Mouse (Mus musculus) CH12.LX (cell line): Measurements from ENCODE around the gene Rpl35a. TPM values are rescaled to one million over a fixed set of nuclear protein-coding genes. Genes with fewer than 3 reads are reported as not detected.

Experiments
- DNase-seq: peaks from one replicate; pipeline ENCODE4 v3.0.0-alpha.2; 2013; ENCODE audit errors: extremely low read depth
- H3K27ac ChIP-seq: 2 replicates; pipeline ENCODE4 v1.5.1; 2012; ENCODE audit warnings: low read depth, mild to moderate bottlenecking, control low read depth, moderate library complexity; ENCODE audit not compliant: insufficient read depth
- H3K27me3 ChIP-seq: replicated peaks from 2 replicates; pipeline ENCODE3; 2012; ENCODE audit warnings: inconsistent platforms
- H3K36me3 ChIP-seq, 2 experiments: replicated peaks in 1 of 2; 2 replicates each; pipeline versions ENCODE3 to v1.6.1; 2012; ENCODE audit warnings: inconsistent platforms in 1 of 2, low read length in 1 of 2, mild to moderate bottlenecking in 1 of 2, mixed read lengths in 1 of 2, moderate library complexity in 1 of 2; ENCODE audit not compliant: control insufficient read depth in 1 of 2, insufficient read depth in 1 of 2
- H3K4me1 ChIP-seq, 2 experiments: 2 replicates each; pipeline ENCODE4 v1.6.1; 2012; ENCODE audit warnings: inconsistent platforms in 1 of 2, moderate library complexity in 1 of 2; ENCODE audit not compliant: insufficient read depth in 2 of 2, control insufficient read depth in 1 of 2
- H3K4me2 ChIP-seq: 2 replicates; pipeline ENCODE4 v1.6.1; 2012; ENCODE audit warnings: low read depth, mild to moderate bottlenecking, control low read depth; ENCODE audit not compliant: poor library complexity, insufficient read depth, severe bottlenecking
- H3K4me3 ChIP-seq, 3 experiments: fragments of 150-350 bp in 1 of 3; sonication (generic) in 1 of 3; replicated peaks in 1 of 3; 2 replicates each; pipeline versions ENCODE3 to v1.5.1; 2011 to 2012; ENCODE audit warnings: low read depth in 2 of 3, low read length in 2 of 3, mild to moderate bottlenecking in 2 of 3, moderate library complexity in 2 of 3, control low read depth in 1 of 3, improper control_type of control experiment in 1 of 3, inconsistent platforms in 1 of 3, mixed read lengths in 1 of 3; ENCODE audit not compliant: poor library complexity in 1 of 3
- H3K79me2 ChIP-seq: replicated peaks from 2 replicates; pipeline ENCODE4 v1.6.1; 2012; ENCODE audit warnings: mild to moderate bottlenecking, moderate library complexity; ENCODE audit not compliant: control insufficient read depth, poor library complexity, insufficient read depth, severe bottlenecking; ENCODE audit errors: extremely low read depth
- H3K9ac ChIP-seq: 2 replicates; pipeline ENCODE4 v1.6.1; 2012; ENCODE audit warnings: low read depth, mild to moderate bottlenecking, control low read depth, moderate library complexity; ENCODE audit not compliant: insufficient read depth
- H3K9me3 ChIP-seq: replicated peaks from 2 replicates; pipeline ENCODE3; 2012; ENCODE audit warnings: low read length, inconsistent platforms, mixed read lengths
- CHD1 ChIP-seq: IDR thresholded peaks from 2 replicates; pipeline ENCODE4 v1.6.1; 2012; ENCODE audit warnings: low read depth, low read length, improper control_type of control experiment, inconsistent platforms
- CHD2 ChIP-seq: IDR thresholded peaks from 2 replicates; pipeline ENCODE4 v1.6.1; 2011; ENCODE audit warnings: low read length, improper control_type of control experiment
- E2F4 ChIP-seq: IDR thresholded peaks from 2 replicates; pipeline ENCODE4 v1.6.1; 2011; ENCODE audit warnings: low read depth, low read length, improper control_type of control experiment; ENCODE audit not compliant: insufficient replicate concordance
- GABPA ChIP-seq: IDR thresholded peaks from 2 replicates; pipeline ENCODE4 v1.6.1; 2012; ENCODE audit warnings: low read depth, low read length, improper control_type of control experiment, inconsistent platforms; ENCODE audit not compliant: insufficient replicate concordance
- HCFC1 ChIP-seq: IDR thresholded peaks from 2 replicates; pipeline ENCODE4 v1.6.1; 2012; ENCODE audit warnings: low read depth, mild to moderate bottlenecking, inconsistent platforms, low read length, improper control_type of control experiment
- JUN ChIP-seq: IDR thresholded peaks from 2 replicates; pipeline ENCODE4 v1.6.1; 2011; ENCODE audit warnings: low read depth, mild to moderate bottlenecking, low read length, improper control_type of control experiment, moderate library complexity; ENCODE audit not compliant: insufficient read depth
- KAT2A ChIP-seq: IDR thresholded peaks from 2 replicates; pipeline ENCODE4 v1.6.1; 2012; ENCODE audit warnings: low read length, improper control_type of control experiment, inconsistent platforms; ENCODE audit not compliant: insufficient replicate concordance
- MEF2A ChIP-seq: IDR thresholded peaks from 2 replicates; pipeline ENCODE4 v1.6.1; 2014; ENCODE audit warnings: low read depth, mild to moderate bottlenecking, inconsistent platforms, low read length, improper control_type of control experiment, borderline replicate concordance
- NELFE ChIP-seq: IDR thresholded peaks from 2 replicates; pipeline ENCODE4 v1.6.1; 2011; ENCODE audit warnings: low read depth, low read length, improper control_type of control experiment
- SIN3A ChIP-seq: IDR thresholded peaks from 2 replicates; pipeline ENCODE4 v1.6.1; 2012; ENCODE audit warnings: low read length, improper control_type of control experiment, inconsistent platforms
- SMC3 ChIP-seq: IDR thresholded peaks from 2 replicates; pipeline ENCODE4 v1.6.1; 2011; ENCODE audit warnings: low read depth, low read length, improper control_type of control experiment
- TBP ChIP-seq: conservative IDR thresholded peaks from 2 replicates; pipeline ENCODE4 v1.6.1; 2011; ENCODE audit warnings: low read depth, low read length, improper control_type of control experiment
- TCF12 ChIP-seq: IDR thresholded peaks from 2 replicates; pipeline ENCODE4 v1.6.1; 2014; ENCODE audit warnings: low read depth, mild to moderate bottlenecking, inconsistent platforms, low read length, improper control_type of control experiment
- UBTF ChIP-seq: IDR thresholded peaks from 2 replicates; pipeline ENCODE4 v1.6.1; 2012; ENCODE audit warnings: low read depth, mild to moderate bottlenecking, inconsistent platforms, low read length, improper control_type of control experiment, moderate library complexity
- USF1 ChIP-seq: IDR thresholded peaks from 2 replicates; pipeline ENCODE4 v1.6.1; 2014; ENCODE audit warnings: low read depth, mild to moderate bottlenecking, inconsistent platforms, low read length, improper control_type of control experiment
- USF2 ChIP-seq: conservative IDR thresholded peaks from 2 replicates; pipeline ENCODE4 v1.6.1; 2011; ENCODE audit warnings: low read depth, low read length, improper control_type of control experiment
- dilution Hi-C: fragments of 300-500 bp; cut with MboI; formaldehyde crosslinking; loops from 2 replicates; pipeline ENCODE4 v1.14.3; 2020; ENCODE audit warnings: low sequenced_read_pairs; ENCODE audit not compliant: extremely low pct_unique_long_range_greater_than_20kb, extremely low pct_ligation_motif_present
- in situ Hi-C: fragments of 300-500 bp; cut with MboI; formaldehyde crosslinking; loops from 3 replicates; pipeline ENCODE4 v1.14.3; 2019; ENCODE audit warnings: low sequenced_read_pairs, low pct_ligation_motif_present, low pct_unique_long_range_greater_than_20kb, mixed read lengths
- polyA plus RNA-seq: library from polyadenylated mRNA; unstranded; fragments of >175 nt; gene quantifications from 2 replicates; pipeline ENCODE4 v1.2.1, GENCODE M21; 2012; ENCODE audit warnings: low read depth; ENCODE audit not compliant: insufficient read length
- total RNA-seq, 2 experiments: library from RNA; depleted of rRNA; stranded (reverse); fragments of 300-350 nt in 1 of 2; fragments of >200 nt in 1 of 2; gene quantifications; 2 replicates each; pipeline ENCODE4 v1.2.3; 2012 to 2014

The Rpl35a gene
- total and polyA plus RNA-seq, 3 experiments = 3,182 to 7,521 (median 3,875) TPM

GRCm38 (mm10) chr16:33014921-33015320, 41.3 kb upstream of the Rpl35a start:
- Histone ChIP-seq H3K9ac (no peak overlapping the region), H3K4me3 (no peak overlapping the region), H3K36me3 (peaks cover 29 to 81% of the 10 kb centered on the region in 2 experiments), H3K9me3 (no peaks in the 10 kb centered on the region), H3K27ac (no peak overlapping the region), H3K27me3 (no peaks in the 10 kb centered on the region), H3K4me1 (peaks cover 15 to 20% of the 10 kb centered on the region in 2 experiments), H3K4me2 (no peak overlapping the region), H3K79me2 (no peaks in the 10 kb centered on the region)
- dilution Hi-C loops (no loop called here), in situ Hi-C loops (no loop called here)
- no peak for DNase-seq
- no peak for TF ChIP-seq USF2
- no peak for TF ChIP-seq TBP
- no peak for TF ChIP-seq JUN
- TF ChIP-seq TCF12 = no peak
- TF ChIP-seq CHD2 = no peak
- no peak for TF ChIP-seq NELFE
- no peak for TF ChIP-seq USF1
- TF ChIP-seq E2F4 = no peak

GRCm38 (mm10) chr16:33015396-33015907, 40.8 kb upstream of the Rpl35a start:
- Histone ChIP-seq H3K4me3 (no peak overlapping the region), H3K79me2 (no peaks in the 10 kb centered on the region), H3K9me3 (no peaks in the 10 kb centered on the region), H3K4me1 (peaks cover 15 to 20% of the 10 kb centered on the region in 2 experiments), H3K9ac (no peak overlapping the region), H3K4me2 (no peak overlapping the region), H3K27me3 (no peaks in the 10 kb centered on the region), H3K27ac (no peak overlapping the region), H3K36me3 (peaks cover 24 to 80% of the 10 kb centered on the region in 2 experiments)
- in situ Hi-C loops (no loop called here), dilution Hi-C loops (no loop called here)
- no peak for DNase-seq
- TF ChIP-seq UBTF = no peak
- no peak for TF ChIP-seq SIN3A
- no peak for TF ChIP-seq MEF2A
- no peak for TF ChIP-seq HCFC1
- TF ChIP-seq SMC3 = no peak
- TF ChIP-seq KAT2A = no peak
- no peak for TF ChIP-seq TCF12
- no peak for TF ChIP-seq GABPA
- TF ChIP-seq CHD1 = no peak
- no peak for TF ChIP-seq CHD2
